Mouse (Mus musculus) heart, postnatal 0 days (tissue): Measurements from ENCODE around the gene Met. TPM values are rescaled to one million over a fixed set of nuclear protein-coding genes. Genes with fewer than 3 reads are reported as not detected.

Experiments
- ATAC-seq: fragments of 200-750 bp; cut with Nextera tagmentation; 2 replicates; pipeline ENCODE4 v1.8.0; 2017; ENCODE audit warnings: low read depth, moderate number of reproducible peaks, moderate library complexity; ENCODE audit not compliant: insufficient read depth
- DNase-seq: peaks from one replicate; pipeline ENCODE4 v3.0.0-alpha.2; 2016; ENCODE audit warnings: low spot score
- H3K27ac ChIP-seq: fragments of 300-500 bp; sonication (generic); 2 replicates; pipeline ENCODE4 v1.5.1; 2014; ENCODE audit warnings: low read depth, mild to moderate bottlenecking
- H3K27me3 ChIP-seq: fragments of 300-500 bp; sonication (generic); 2 replicates; pipeline ENCODE4 v1.6.1; 2014; ENCODE audit warnings: low read length, mixed read lengths; ENCODE audit not compliant: control insufficient read depth, insufficient read depth
- H3K36me3 ChIP-seq: fragments of 300-500 bp; sonication (generic); replicated peaks from 2 replicates; pipeline ENCODE4 v1.6.1; 2014; ENCODE audit warnings: low read length, mixed read lengths; ENCODE audit not compliant: control insufficient read depth, insufficient read depth
- H3K4me1 ChIP-seq: fragments of 300-500 bp; sonication (generic); 2 replicates; pipeline ENCODE4 v1.6.1; 2014; ENCODE audit warnings: antibody characterized with exemption; ENCODE audit not compliant: control insufficient read depth, insufficient read depth
- H3K4me2 ChIP-seq: fragments of 300-500 bp; sonication (generic); 2 replicates; pipeline ENCODE4 v1.6.1; 2014; ENCODE audit warnings: low read depth, mild to moderate bottlenecking, low read length, moderate library complexity
- H3K4me3 ChIP-seq: fragments of 300-500 bp; sonication (generic); 2 replicates; pipeline ENCODE4 v1.5.1; 2014; ENCODE audit warnings: low read depth, low read length
- H3K9ac ChIP-seq: fragments of 300-500 bp; sonication (generic); replicated peaks from 2 replicates; pipeline ENCODE4 v1.6.1; 2014; ENCODE audit warnings: low read depth, low read length, mixed read lengths
- H3K9me3 ChIP-seq: fragments of 300-500 bp; sonication (generic); replicated peaks from 2 replicates; pipeline ENCODE4 v1.6.1; 2016; ENCODE audit warnings: low read length; ENCODE audit not compliant: control insufficient read depth
- CTCF ChIP-seq: IDR thresholded peaks from 2 replicates; pipeline ENCODE4 v1.5.1; 2016; ENCODE audit warnings: antibody characterized with exemption, control low read depth, low read depth
- EP300 ChIP-seq: IDR thresholded peaks from 2 replicates; pipeline ENCODE4 v1.6.1; 2016; ENCODE audit warnings: antibody characterized with exemption, low read depth
- WGBS: fragments of 180-500 bp; shearing (Covaris S2); extraction: QIAGEN DNeasy Blood & Tissue Kit; methylation state at CpG from one replicate; pipeline ENCODE4 v1.1.7; 2014; 5-methylcytosine and 5-hydroxymethylcytosine counted together
- polyA plus RNA-seq: library from polyadenylated mRNA; unstranded; fragments of >200 nt; fragmentation: Nextera tagmentation; extraction: Ambion mirVana; gene quantifications from 2 replicates; pipeline ENCODE4 v1.2.1, GENCODE M21; 2015
- total RNA-seq: library from RNA; depleted of rRNA; stranded (reverse); fragments of >200 nt; gene quantifications from 2 replicates; pipeline ENCODE4 v1.2.3, GENCODE M21; 2014; ENCODE audit warnings: low replicate concordance

Gene Met
- total and polyA plus RNA-seq, 2 experiments from 2014 or later: 0.61 to 2.7 TPM

DNA sequence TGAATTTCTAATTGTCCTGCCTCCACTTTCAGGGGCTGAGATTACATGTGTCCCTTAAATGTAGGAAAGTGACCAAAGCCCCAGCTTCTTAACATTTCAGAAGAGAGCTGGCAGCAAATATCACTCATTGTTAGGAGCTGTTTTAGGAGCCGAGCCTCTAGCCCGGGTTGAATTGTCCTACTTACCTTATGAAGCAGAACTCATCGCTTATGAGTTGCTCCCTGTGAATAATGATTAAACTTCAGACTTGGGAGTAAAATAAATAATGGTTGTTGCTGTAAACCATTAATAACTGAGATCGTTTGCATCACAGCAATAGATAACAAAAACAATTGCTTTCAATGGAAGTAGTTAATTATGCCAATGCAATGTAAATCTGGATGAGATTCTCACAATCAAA lies 20.3 kb upstream of the Met start:
- Histone ChIP-seq H3K9ac (no peak overlapping the region), H3K36me3 (no peaks in the 10 kb centered on the region), H3K4me3 (no peak overlapping the region), H3K27ac (no peak overlapping the region), H3K27me3 (no peaks in the 10 kb centered on the region), H3K4me1 (no peaks in the 10 kb centered on the region), H3K9me3 (no peaks in the 10 kb centered on the region), H3K4me2 (no peak overlapping the region)
- no peak for ATAC-seq
- no peak for TF ChIP-seq EP300
- WGBS: 80% methylated on average over 4 of the region's 4 CpGs
- no peak for DNase-seq

DNA sequence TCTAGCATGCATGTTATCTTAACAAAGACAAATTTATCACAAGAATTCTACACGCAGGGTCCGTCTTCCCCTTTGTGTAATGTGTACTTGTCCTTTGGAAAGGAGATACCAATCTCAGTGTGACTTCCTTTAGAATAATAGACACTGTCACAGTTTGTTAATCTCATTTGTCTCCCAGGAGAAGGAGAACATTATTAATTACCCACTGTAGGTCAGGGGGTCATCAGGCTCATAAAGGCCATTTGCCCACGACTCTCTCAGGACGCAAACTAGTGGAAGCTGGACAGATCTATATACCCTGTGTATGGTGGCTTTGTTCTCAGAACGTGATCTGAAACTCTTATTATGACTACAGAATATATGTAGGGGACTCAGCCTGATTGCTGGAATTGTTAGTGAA lies 12.3 kb upstream of the Met start:
- H3K4me3 ChIP-seq: no peak overlapping the region
- no peaks in the 10 kb centered on the region for H3K36me3 ChIP-seq
- ATAC-seq (no peak), DNase-seq (no peak)
- no peak overlapping the region for H3K27ac ChIP-seq
- no peaks in the 10 kb centered on the region for H3K9me3 ChIP-seq
- WGBS: 60% methylated on average over 5 of the region's 5 CpGs
- no peak overlapping the region for H3K4me2 ChIP-seq
- no peaks in the 10 kb centered on the region for H3K4me1 ChIP-seq
- no peak overlapping the region for H3K9ac ChIP-seq
- TF ChIP-seq EP300 (no peak), CTCF (no peak)
- no peaks in the 10 kb centered on the region for H3K27me3 ChIP-seq

DNA sequence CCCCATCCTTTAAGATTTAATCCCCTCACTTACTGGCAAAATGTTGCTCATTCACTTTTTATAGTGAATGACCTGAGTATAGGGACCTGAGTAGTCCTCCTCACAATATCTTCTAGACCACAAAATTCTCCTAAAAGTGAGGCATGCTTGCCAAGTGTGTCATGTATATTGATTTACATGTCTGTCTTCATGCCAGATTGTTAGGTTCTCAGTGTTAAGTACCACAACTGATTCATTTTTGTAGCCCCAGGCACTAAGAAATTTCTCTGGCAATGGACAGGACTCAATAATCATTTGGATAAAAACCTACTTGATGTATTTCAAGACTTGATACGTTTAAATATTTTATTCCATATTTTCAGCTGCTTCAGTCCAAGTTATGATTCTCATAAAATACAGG lies 8.5 kb upstream of the Met start:
- Histone ChIP-seq H3K4me2 (no peak overlapping the region), H3K4me3 (no peak overlapping the region), H3K27me3 (no peaks in the 10 kb centered on the region), H3K9ac (no peak overlapping the region), H3K27ac (no peak overlapping the region), H3K4me1 (no peaks in the 10 kb centered on the region), H3K9me3 (no peaks in the 10 kb centered on the region), H3K36me3 (no peaks in the 10 kb centered on the region)
- 68% methylated on average over 1 of the region's 1 CpGs for WGBS
- DNase-seq: no peak
- ATAC-seq: no peak
- TF ChIP-seq CTCF: no peak
- TF ChIP-seq EP300: no peak

DNA sequence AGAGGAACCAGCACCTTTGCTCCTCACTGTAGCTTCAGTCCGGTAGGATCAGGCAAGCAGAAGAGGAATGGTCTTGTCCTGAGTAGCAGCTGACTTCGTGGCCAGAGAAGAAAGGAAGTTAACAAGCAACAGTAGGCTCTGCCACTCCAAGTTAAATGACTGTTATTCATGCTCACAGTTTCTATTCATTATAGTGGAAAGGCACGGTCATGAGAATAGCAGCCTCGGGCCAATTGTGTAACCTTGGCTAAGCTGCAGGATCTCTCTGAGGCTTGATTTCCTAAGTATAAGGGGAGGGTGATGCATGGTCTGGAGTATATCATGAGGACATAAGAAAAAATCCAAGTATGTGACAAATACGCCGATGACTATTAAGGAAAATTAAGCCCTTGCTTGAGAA lies 4.0 kb upstream of the Met start:
- Histone ChIP-seq H3K9ac (no peak overlapping the region), H3K9me3 (no peaks in the 10 kb centered on the region), H3K4me2 (no peak overlapping the region), H3K27ac (no peak overlapping the region), H3K4me3 (no peak overlapping the region), H3K36me3 (no peaks in the 10 kb centered on the region), H3K4me1 (no peaks in the 10 kb centered on the region), H3K27me3 (peaks cover 2% of the 10 kb centered on the region; the same call in 1 of the 2 replicates)
- DNase-seq: no peak
- 67% methylated on average over 6 of the region's 6 CpGs for WGBS
- TF ChIP-seq EP300 (no peak), CTCF (no peak)
- ATAC-seq: no peak

DNA sequence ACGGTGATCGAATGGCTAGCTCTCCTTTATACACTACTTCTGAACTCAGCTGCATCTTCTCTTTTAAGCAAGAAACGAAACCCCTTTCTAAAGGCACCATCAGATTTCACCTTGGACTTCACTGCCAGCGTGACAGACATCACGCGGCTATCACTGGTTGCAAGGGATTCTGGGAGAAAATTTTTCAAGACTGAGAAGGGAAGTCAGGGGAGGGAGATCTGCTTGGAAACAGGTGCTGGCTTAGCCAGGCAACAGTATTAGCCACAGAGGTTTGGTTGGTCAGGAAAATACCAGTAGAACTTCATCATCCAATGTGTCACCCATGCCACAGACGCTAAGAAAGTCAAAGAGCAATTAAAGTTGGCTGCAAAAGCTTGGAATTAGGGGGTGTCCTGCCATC lies 2.2 kb upstream of the Met start:
- H3K4me2 ChIP-seq: no peak overlapping the region
- 61% methylated on average over 7 of the region's 7 CpGs for WGBS
- no peaks in the 10 kb centered on the region for H3K4me1 ChIP-seq
- no peak overlapping the region for H3K27ac ChIP-seq
- H3K9me3 ChIP-seq: no peaks in the 10 kb centered on the region
- DNase-seq: no peak
- peaks cover 12% of the 10 kb centered on the region; the same call in 1 of the 2 replicates for H3K27me3 ChIP-seq
- no peak overlapping the region for H3K4me3 ChIP-seq
- no peaks in the 10 kb centered on the region for H3K36me3 ChIP-seq
- no peak overlapping the region for H3K9ac ChIP-seq
- no peak for ATAC-seq
- TF ChIP-seq CTCF (no peak), EP300 (no peak)

DNA sequence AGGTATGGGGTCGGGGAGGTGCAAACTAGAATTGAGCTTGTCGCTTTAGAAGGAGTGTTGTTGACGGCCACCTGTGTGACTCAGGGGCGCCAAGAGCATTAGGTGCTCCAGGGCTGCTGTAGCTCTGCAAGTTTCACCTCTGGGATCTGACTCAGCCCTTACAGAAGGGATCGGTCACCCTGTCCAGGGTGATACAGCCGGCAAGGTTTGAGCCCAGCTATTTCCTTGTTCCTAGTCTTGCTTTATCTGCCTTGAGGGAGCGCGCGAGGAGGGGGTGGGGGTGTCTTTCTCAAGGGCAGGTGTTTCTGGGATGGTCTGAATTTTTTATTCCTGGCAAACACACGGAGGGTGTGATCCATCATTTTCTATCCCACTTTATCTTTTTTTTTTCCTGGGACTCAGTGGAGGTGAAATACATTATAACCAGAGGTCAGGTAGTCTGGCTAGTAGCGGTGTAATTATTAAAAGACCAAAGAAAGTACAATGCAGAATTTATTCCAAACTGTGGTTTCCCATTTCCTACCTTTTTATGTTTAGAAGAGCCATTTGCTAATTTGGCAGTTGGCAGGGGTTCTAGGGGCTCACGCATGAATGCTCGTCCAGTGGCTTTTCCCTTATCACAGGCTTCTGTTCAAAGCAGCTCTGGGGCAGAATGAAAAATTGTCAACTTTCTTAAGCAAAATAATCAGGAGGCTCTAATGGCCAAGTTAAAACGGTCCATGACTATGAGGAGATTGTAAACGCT lies 853 bp downstream of the Met start:
- H3K27ac ChIP-seq: no peak overlapping the region
- ATAC-seq: peak; percentile 47; the same call in 1 of the 2 replicates

More for the DNA sequence above, 853 bp downstream of the Met start:
- peak overlapping the region; percentile 99 for H3K4me2 ChIP-seq
- H3K4me3 ChIP-seq: peak overlapping the region; percentile 75
- DNase-seq: no peak
- H3K27me3 ChIP-seq: peaks cover 12% of the 10 kb centered on the region; the same call in 1 of the 2 replicates
- H3K9me3 ChIP-seq: no peaks in the 10 kb centered on the region
- 19% methylated on average over 15 of the region's 15 CpGs for WGBS
- no peak for TF ChIP-seq EP300
- no peak for TF ChIP-seq CTCF
- no peaks in the 10 kb centered on the region for H3K36me3 ChIP-seq
- H3K9ac ChIP-seq: peak overlapping the region; percentile 55
- H3K4me1 ChIP-seq: no peaks in the 10 kb centered on the region
